Mouse (Mus musculus): ENCODE results near the gene Btbd35f24.

Btbd35f24 gene

GRCm38 (mm10) chrX:3195727-3196126 is at the start of gene Btbd35f24:
TSS of gene Btbd35f24 (minus strand) at chrX:3195827.
- 38% methylated on average over 1 of the region's 2 CpGs for WGBS
